Mouse (Mus musculus): ENCODE data around the gene Zmynd8. TPM values are rescaled to one million over a fixed set of nuclear protein-coding genes. Genes with fewer than 3 reads are reported as not detected.

Gene Zmynd8
- polyA plus RNA-seq, 1 experiment = 20.7 TPM

- Histone ChIP-seq H3K27me3 (ENCODE audit: control insufficient read depth, insufficient read depth, insufficient read length) (no peaks in the 10 kb centered on the region), H3K79me3 (ENCODE audit: low read depth) (peaks cover 84% of the 10 kb centered on the region), H3K36me3 (ENCODE audit: control insufficient read depth, insufficient read depth) (peaks cover 60% of the 10 kb centered on the region), H3K4me3 (ENCODE audit: insufficient read depth, poor library complexity, severe bottlenecking) (no peak overlapping the region), H3K79me2 (ENCODE audit: control insufficient read depth, insufficient read depth) (peaks cover 100% of the 10 kb centered on the region), H3ac (ENCODE audit: control insufficient read depth, insufficient read length, low read depth) (no peak overlapping the region)
- TF ChIP-seq CEBPB (IDR thresholded peaks at IDR 0.05; ENCODE audit: low read depth) (no peak), MYOG (IDR thresholded peaks at IDR 0.05; ENCODE audit: control insufficient read depth, extremely low read depth, insufficient read length) (no peak), FOSL1 (IDR thresholded peaks at IDR 0.05; ENCODE audit: insufficient read depth, low read length, poor library complexity, severe bottlenecking) (no peak), MYOD1 (IDR thresholded peaks at IDR 0.05; ENCODE audit: control insufficient read depth, insufficient read length, low read depth) (no peak), MAX (IDR thresholded peaks at IDR 0.05) (no peak), USF1 (IDR thresholded peaks at IDR 0.05; ENCODE audit: low read depth) (no peak), CTCF (IDR thresholded peaks at IDR 0.05; ENCODE audit: control insufficient read depth, insufficient read depth, insufficient read length) (no peak)
Measured at GRCm38 (mm10) chr2:165869257-165869656, 29.6 kb downstream of the Zmynd8 start.

GRCm38 (mm10) chr2:165868522-165869175 is 30.2 kb downstream of the Zmynd8 start:
- TF ChIP-seq MAX (IDR thresholded peaks at IDR 0.05) (no peak), CEBPB (IDR thresholded peaks at IDR 0.05; ENCODE audit: low read depth) (no peak), MYOD1 (IDR thresholded peaks at IDR 0.05; ENCODE audit: control insufficient read depth, insufficient read length, low read depth) (no peak), FOSL1 (IDR thresholded peaks at IDR 0.05; ENCODE audit: insufficient read depth, low read length, poor library complexity, severe bottlenecking) (no peak), MYOG (IDR thresholded peaks at IDR 0.05; ENCODE audit: control insufficient read depth, extremely low read depth, insufficient read length) (no peak), CTCF (IDR thresholded peaks at IDR 0.05; ENCODE audit: control insufficient read depth, insufficient read depth, insufficient read length) (no peak), USF1 (IDR thresholded peaks at IDR 0.05; ENCODE audit: low read depth) (no peak)
- Histone ChIP-seq H3K36me3 (ENCODE audit: control insufficient read depth, insufficient read depth) (peaks cover 57% of the 10 kb centered on the region), H3ac (ENCODE audit: control insufficient read depth, insufficient read length, low read depth) (no peak overlapping the region), H3K79me2 (ENCODE audit: control insufficient read depth, insufficient read depth) (peaks cover 100% of the 10 kb centered on the region), H3K79me3 (ENCODE audit: low read depth) (peaks cover 86% of the 10 kb centered on the region), H3K4me3 (ENCODE audit: insufficient read depth, poor library complexity, severe bottlenecking) (no peak overlapping the region), H3K27me3 (ENCODE audit: control insufficient read depth, insufficient read depth, insufficient read length) (no peaks in the 10 kb centered on the region)

DNA sequence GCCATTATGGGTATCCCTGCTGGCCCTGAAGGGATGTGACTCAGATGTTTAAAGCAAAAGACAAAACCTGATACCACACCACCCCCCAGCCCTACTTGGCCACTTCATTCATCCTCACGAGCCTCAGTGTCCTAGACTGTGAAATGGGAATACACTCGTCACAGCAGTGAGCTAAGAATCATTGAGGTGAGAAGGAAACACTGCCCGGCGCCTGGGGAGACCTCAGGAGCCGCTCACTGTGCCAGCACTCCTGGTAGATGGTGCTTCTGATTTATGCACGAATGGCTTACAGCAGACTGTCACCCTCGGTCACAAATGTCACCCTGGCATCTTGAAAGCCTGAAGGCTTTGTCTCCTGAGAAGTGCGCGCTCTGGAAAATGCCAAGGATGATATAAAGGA is 31.3 kb downstream of the Zmynd8 start:
- Histone ChIP-seq H3K79me2 (ENCODE audit: control insufficient read depth, insufficient read depth) (peaks cover 100% of the 10 kb centered on the region), H3K36me3 (ENCODE audit: control insufficient read depth, insufficient read depth) (peaks cover 53% of the 10 kb centered on the region), H3K27me3 (ENCODE audit: control insufficient read depth, insufficient read depth, insufficient read length) (no peaks in the 10 kb centered on the region), H3K4me3 (ENCODE audit: insufficient read depth, poor library complexity, severe bottlenecking) (no peak overlapping the region), H3K79me3 (ENCODE audit: low read depth) (peaks cover 84% of the 10 kb centered on the region), H3ac (ENCODE audit: control insufficient read depth, insufficient read length, low read depth) (no peak overlapping the region)
- TF ChIP-seq MYOG (IDR thresholded peaks at IDR 0.05; ENCODE audit: control insufficient read depth, extremely low read depth, insufficient read length) (no peak), USF1 (IDR thresholded peaks at IDR 0.05; ENCODE audit: low read depth) (no peak), CTCF (IDR thresholded peaks at IDR 0.05; ENCODE audit: control insufficient read depth, insufficient read depth, insufficient read length) (no peak), FOSL1 (IDR thresholded peaks at IDR 0.05; ENCODE audit: insufficient read depth, low read length, poor library complexity, severe bottlenecking) (no peak), MAX (IDR thresholded peaks at IDR 0.05) (no peak), CEBPB (IDR thresholded peaks at IDR 0.05; ENCODE audit: low read depth) (no peak), MYOD1 (IDR thresholded peaks at IDR 0.05; ENCODE audit: control insufficient read depth, insufficient read length, low read depth) (no peak)

- peaks cover 100% of the 10 kb centered on the region for H3K79me2 ChIP-seq (ENCODE audit: control insufficient read depth, insufficient read depth)
- peaks cover 87% of the 10 kb centered on the region for H3K79me3 ChIP-seq (ENCODE audit: low read depth)
- TF ChIP-seq MYOG (IDR thresholded peaks at IDR 0.05; ENCODE audit: control insufficient read depth, extremely low read depth, insufficient read length) (no peak), USF1 (IDR thresholded peaks at IDR 0.05; ENCODE audit: low read depth) (no peak), MAX (IDR thresholded peaks at IDR 0.05) (no peak), FOSL1 (IDR thresholded peaks at IDR 0.05; ENCODE audit: insufficient read depth, low read length, poor library complexity, severe bottlenecking) (no peak), CEBPB (IDR thresholded peaks at IDR 0.05; ENCODE audit: low read depth) (no peak), CTCF (IDR thresholded peaks at IDR 0.05; ENCODE audit: control insufficient read depth, insufficient read depth, insufficient read length) (no peak), MYOD1 (IDR thresholded peaks at IDR 0.05; ENCODE audit: control insufficient read depth, insufficient read length, low read depth) (no peak)
- H3K27me3 ChIP-seq (ENCODE audit: control insufficient read depth, insufficient read depth, insufficient read length) = no peaks in the 10 kb centered on the region
- H3K4me3 ChIP-seq (ENCODE audit: insufficient read depth, poor library complexity, severe bottlenecking) = no peak overlapping the region
- H3K36me3 ChIP-seq (ENCODE audit: control insufficient read depth, insufficient read depth) = peaks cover 54% of the 10 kb centered on the region
- H3ac ChIP-seq (ENCODE audit: control insufficient read depth, insufficient read length, low read depth) = no peak overlapping the region
Measured at GRCm38 (mm10) chr2:165866951-165867387, 31.8 kb downstream of the Zmynd8 start.

DNA sequence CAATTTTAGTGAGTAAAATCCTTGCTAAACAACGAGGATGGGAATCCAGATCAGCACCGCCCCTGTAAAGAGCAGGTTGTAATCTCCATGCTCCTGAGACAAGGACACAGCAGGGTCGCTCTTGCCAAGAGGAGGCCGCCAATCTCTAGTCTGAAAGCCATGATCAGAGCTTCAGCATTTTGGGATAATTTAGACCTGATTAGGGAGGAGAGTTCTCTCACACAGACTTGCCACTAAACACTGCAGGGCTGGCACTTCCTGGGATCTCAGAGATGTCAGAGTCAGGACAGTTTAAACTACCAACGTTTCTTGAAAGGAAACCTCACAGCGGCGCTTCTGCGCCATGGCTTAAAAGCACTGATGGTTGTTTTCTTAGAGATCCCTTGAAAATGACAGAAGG is 32.4 kb downstream of the Zmynd8 start:
- Histone ChIP-seq H3ac (ENCODE audit: control insufficient read depth, insufficient read length, low read depth) (no peak overlapping the region), H3K36me3 (ENCODE audit: control insufficient read depth, insufficient read depth) (peaks cover 56% of the 10 kb centered on the region), H3K79me2 (ENCODE audit: control insufficient read depth, insufficient read depth) (peaks cover 100% of the 10 kb centered on the region), H3K4me3 (ENCODE audit: insufficient read depth, poor library complexity, severe bottlenecking) (no peak overlapping the region), H3K27me3 (ENCODE audit: control insufficient read depth, insufficient read depth, insufficient read length) (no peaks in the 10 kb centered on the region), H3K79me3 (ENCODE audit: low read depth) (peaks cover 86% of the 10 kb centered on the region)
- TF ChIP-seq CEBPB (IDR thresholded peaks at IDR 0.05; ENCODE audit: low read depth) (no peak), MYOG (IDR thresholded peaks at IDR 0.05; ENCODE audit: control insufficient read depth, extremely low read depth, insufficient read length) (no peak), CTCF (IDR thresholded peaks at IDR 0.05; ENCODE audit: control insufficient read depth, insufficient read depth, insufficient read length) (no peak), USF1 (IDR thresholded peaks at IDR 0.05; ENCODE audit: low read depth) (no peak), FOSL1 (IDR thresholded peaks at IDR 0.05; ENCODE audit: insufficient read depth, low read length, poor library complexity, severe bottlenecking) (no peak), MYOD1 (IDR thresholded peaks at IDR 0.05; ENCODE audit: control insufficient read depth, insufficient read length, low read depth) (no peak), MAX (IDR thresholded peaks at IDR 0.05) (no peak)
